Mouse (Mus musculus) CH12.LX (cell line): ENCODE data around the gene Camta1.

Source experiments
- CHD1 ChIP-seq: IDR thresholded peaks from 2 replicates; pipeline ENCODE4 v1.6.1; 2012; ENCODE audit warnings: low read depth, low read length, improper control_type of control experiment, inconsistent platforms
- CHD2 ChIP-seq: IDR thresholded peaks from 2 replicates; pipeline ENCODE4 v1.6.1; 2011; ENCODE audit warnings: low read length, improper control_type of control experiment
- CTCF ChIP-seq, 2 experiments: IDR thresholded peaks in 1 of 2; conservative IDR thresholded peaks in 1 of 2; 2 replicates each; pipeline ENCODE4 v1.5.1; 2011 to 2012; ENCODE audit warnings: low read depth in 2 of 2, low read length in 2 of 2, improper control_type of control experiment in 1 of 2, inconsistent platforms in 1 of 2, mild to moderate bottlenecking in 1 of 2, moderate library complexity in 1 of 2
- E2F4 ChIP-seq: IDR thresholded peaks from 2 replicates; pipeline ENCODE4 v1.6.1; 2011; ENCODE audit warnings: low read depth, low read length, improper control_type of control experiment; ENCODE audit not compliant: insufficient replicate concordance
- EP300 ChIP-seq: IDR thresholded peaks from 2 replicates; pipeline ENCODE4 v1.6.1; 2011; ENCODE audit warnings: low read length, improper control_type of control experiment
- ETS1 ChIP-seq: conservative IDR thresholded peaks from 2 replicates; pipeline ENCODE4 v1.6.1; 2012; ENCODE audit warnings: low read depth, mild to moderate bottlenecking, inconsistent platforms, low read length, improper control_type of control experiment, moderate library complexity
- GABPA ChIP-seq: IDR thresholded peaks from 2 replicates; pipeline ENCODE4 v1.6.1; 2012; ENCODE audit warnings: low read depth, low read length, improper control_type of control experiment, inconsistent platforms; ENCODE audit not compliant: insufficient replicate concordance
- HCFC1 ChIP-seq: IDR thresholded peaks from 2 replicates; pipeline ENCODE4 v1.6.1; 2012; ENCODE audit warnings: low read depth, mild to moderate bottlenecking, inconsistent platforms, low read length, improper control_type of control experiment
- POLR2A ChIP-seq: IDR thresholded peaks from 2 replicates; pipeline ENCODE4 v1.6.1; 2011; ENCODE audit warnings: low read depth, mild to moderate bottlenecking, improper control_type of control experiment, low read length
- RCOR1 ChIP-seq: conservative IDR thresholded peaks from 2 replicates; pipeline ENCODE4 v1.6.1; 2012; ENCODE audit warnings: low read depth, mild to moderate bottlenecking, inconsistent platforms, low read length, improper control_type of control experiment
- USF2 ChIP-seq: conservative IDR thresholded peaks from 2 replicates; pipeline ENCODE4 v1.6.1; 2011; ENCODE audit warnings: low read depth, low read length, improper control_type of control experiment
- ZKSCAN1 ChIP-seq: IDR thresholded peaks from 2 replicates; pipeline ENCODE4 v1.6.1; 2012; ENCODE audit warnings: low read depth, inconsistent platforms, low read length, improper control_type of control experiment, borderline replicate concordance

- TF ChIP-seq CTCF (conservative IDR thresholded peaks at IDR 0.05 in 1 of 2, IDR thresholded peaks at IDR 0.05 in 1 of 2; ENCODE audit: low read depth in 2 of 2, low read length in 2 of 2) (no peak), ZKSCAN1 (no peak), RCOR1 (no peak), POLR2A (no peak), EP300 (no peak), HCFC1 (no peak), CHD2 (no peak), USF2 (no peak), ETS1 (no peak), GABPA (no peak), E2F4 (no peak), CHD1 (no peak)
Observed at GRCm38 (mm10) chr4:151739348-151739956, 122.2 kb downstream of the Camta1 start.
